Mouse (Mus musculus) midbrain, embryonic 14.5 days (tissue): Measurements from ENCODE around the gene 4930430F08Rik. TPM values are rescaled to one million over a fixed set of nuclear protein-coding genes. Genes with fewer than 3 reads are reported as not detected.
"Not testable (repeated sequence)": the region's sequence is repeated elsewhere in the genome, so short reads cannot be mapped to it uniquely, and the experiment has no call there.

ENCODE experiments used
- ATAC-seq: fragments of 200-750 bp; cut with Nextera tagmentation; 2 replicates; pipeline ENCODE4 v1.8.0; 2017; ENCODE audit warnings: moderate number of reproducible peaks, moderate library complexity; ENCODE audit not compliant: low FRiP score, low TSS enrichment
- DNase-seq: peaks from one replicate; pipeline ENCODE4 v3.0.0-alpha.2; 2015
- H3K27ac ChIP-seq: fragments of 300-500 bp; sonication (generic); replicated peaks from 2 replicates; pipeline ENCODE4 v1.5.1; 2014; ENCODE audit warnings: mild to moderate bottlenecking, low read depth, low read length, moderate library complexity
- H3K27me3 ChIP-seq: fragments of 300-500 bp; sonication (generic); 2 replicates; pipeline ENCODE4 v1.6.1; 2014; ENCODE audit warnings: low read length, control low read depth, mixed read lengths; ENCODE audit not compliant: control insufficient read depth, insufficient read depth
- H3K36me3 ChIP-seq: fragments of 300-500 bp; sonication (generic); 2 replicates; pipeline ENCODE4 v1.6.1; 2014; ENCODE audit warnings: low read length, control low read depth; ENCODE audit not compliant: control insufficient read depth, insufficient read depth
- H3K4me1 ChIP-seq: fragments of 300-500 bp; sonication (generic); 2 replicates; pipeline ENCODE4 v1.6.1; 2014; ENCODE audit warnings: mild to moderate bottlenecking, antibody characterized with exemption, low read length, control low read depth; ENCODE audit not compliant: control insufficient read depth, insufficient read depth
- H3K4me2 ChIP-seq: fragments of 300-500 bp; sonication (generic); 2 replicates; pipeline ENCODE4 v1.6.1; 2014; ENCODE audit warnings: mild to moderate bottlenecking, low read length, moderate library complexity
- H3K4me3 ChIP-seq: fragments of 300-500 bp; sonication (generic); replicated peaks from 2 replicates; pipeline ENCODE4 v1.5.1; 2014; ENCODE audit warnings: low read depth, low read length
- H3K9ac ChIP-seq: fragments of 300-500 bp; sonication (generic); replicated peaks from 2 replicates; pipeline ENCODE4 v1.6.1; 2014; ENCODE audit warnings: mild to moderate bottlenecking, low read length, moderate library complexity
- H3K9me3 ChIP-seq: fragments of 300-500 bp; sonication (generic); 2 replicates; pipeline ENCODE4 v1.6.1; 2016; ENCODE audit warnings: low read length, control low read depth, mixed read lengths; ENCODE audit not compliant: control insufficient read depth
- WGBS: fragments of 180-500 bp; shearing (Covaris S2); extraction: QIAGEN DNeasy Blood & Tissue Kit; methylation state at CpG from one replicate; pipeline ENCODE4 v1.1.7; 2014; 5-methylcytosine and 5-hydroxymethylcytosine counted together
- polyA plus RNA-seq: library from polyadenylated mRNA; unstranded; fragments of >200 nt; fragmentation: Nextera tagmentation; extraction: Ambion mirVana; gene quantifications from 2 replicates; pipeline ENCODE4 v1.2.1, GENCODE M21; 2014

The 4930430F08Rik gene
- polyA plus RNA-seq, 1 experiment from 2014 or later = 15.6 TPM

DNA sequence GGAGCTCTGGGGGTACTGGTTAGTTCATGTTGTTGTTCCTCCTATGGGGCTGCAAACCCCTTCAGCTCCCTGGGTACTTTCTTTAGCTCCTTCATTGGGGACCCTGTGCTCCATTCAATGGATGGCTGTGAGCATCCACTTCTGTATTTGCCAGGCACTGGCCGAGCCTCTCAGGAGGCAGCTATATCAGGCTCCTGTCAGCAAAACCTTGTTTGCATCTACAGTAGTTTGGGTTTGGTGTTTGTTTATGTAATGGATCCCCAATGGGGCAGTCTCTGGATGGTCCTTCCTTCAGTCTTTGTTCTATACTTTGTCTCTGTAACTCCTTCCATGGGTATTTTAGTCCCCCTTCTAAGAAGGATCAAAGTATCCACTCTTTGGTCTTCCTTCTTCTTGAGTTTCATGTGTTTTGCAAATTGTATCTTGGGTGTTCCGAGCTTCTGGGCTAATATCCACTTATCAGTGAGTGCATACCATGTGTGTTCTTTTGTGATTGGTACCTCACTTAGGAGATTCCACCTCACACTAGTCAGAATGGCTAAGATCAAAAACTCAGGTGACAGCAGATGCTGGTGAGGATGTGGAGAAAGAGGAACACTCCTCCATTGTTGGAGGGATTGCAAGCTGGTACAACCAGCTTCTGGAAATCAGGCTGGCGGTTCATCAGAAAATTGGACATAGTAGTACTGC, 29.9 kb downstream of the 4930430F08Rik start:
- ATAC-seq, H3K9me3 ChIP-seq, H3K4me1 ChIP-seq, H3K9ac ChIP-seq, DNase-seq, H3K4me2 ChIP-seq, H3K4me3 ChIP-seq, H3K27me3 ChIP-seq, H3K27ac ChIP-seq: not testable (repeated sequence)
- WGBS = 91% methylated on average over 3 of the region's 3 CpGs
- H3K36me3 ChIP-seq = peaks cover 35% of the 10 kb centered on the region

DNA sequence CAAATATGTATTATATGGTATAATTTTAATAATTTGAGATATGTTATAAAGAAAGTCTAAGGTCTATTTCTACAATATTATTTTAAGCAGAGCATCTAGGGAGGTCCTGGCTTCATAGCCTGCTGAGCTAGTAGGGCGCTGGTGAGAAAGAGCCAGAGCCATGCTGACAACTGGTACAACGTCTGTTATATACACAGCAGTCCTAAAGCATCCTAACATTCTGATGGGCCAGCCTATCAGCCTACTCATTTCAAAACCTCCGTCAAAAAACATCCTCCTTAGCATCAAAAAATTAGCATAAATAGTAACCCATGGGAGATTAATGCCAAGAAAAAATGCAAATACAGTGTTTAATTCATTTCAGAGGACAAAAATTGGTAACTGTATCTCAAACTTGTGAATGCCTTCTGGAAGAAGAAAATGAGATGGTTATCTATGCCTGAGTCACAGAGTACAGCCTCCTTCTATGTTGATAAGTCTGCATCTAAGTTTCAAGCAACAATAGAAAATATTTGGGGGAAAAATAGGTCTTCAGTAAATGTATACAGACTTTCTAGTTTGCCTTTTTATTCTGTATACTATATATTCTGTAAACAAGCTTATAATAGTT, 33.6 kb downstream of the 4930430F08Rik start:
- H3K4me3 ChIP-seq = no peak overlapping the region
- H3K4me2 ChIP-seq = no peak overlapping the region
- no peaks in the 10 kb centered on the region for H3K27me3 ChIP-seq
- no peak overlapping the region for H3K9ac ChIP-seq
- no peak overlapping the region for H3K27ac ChIP-seq
- WGBS = 53% methylated on average over 3 of the region's 3 CpGs
- no peaks in the 10 kb centered on the region for H3K9me3 ChIP-seq
- DNase-seq (peak; percentile 9), ATAC-seq (no peak)
- H3K4me1 ChIP-seq = no peaks in the 10 kb centered on the region
- H3K36me3 ChIP-seq = peaks cover 14% of the 10 kb centered on the region

GRCm38 (mm10) chr10:100524499-100525390, 65.5 kb downstream of the 4930430F08Rik start:
- no peak overlapping the region for H3K27ac ChIP-seq
- no peaks in the 10 kb centered on the region for H3K27me3 ChIP-seq
- H3K9ac ChIP-seq = no peak overlapping the region
- no peak overlapping the region for H3K4me2 ChIP-seq
- ATAC-seq (no peak), DNase-seq (no peak)
- H3K9me3 ChIP-seq = no peaks in the 10 kb centered on the region
- peaks cover 9% of the 10 kb centered on the region for H3K36me3 ChIP-seq
- no peaks in the 10 kb centered on the region for H3K4me1 ChIP-seq
- 94% methylated on average over 9 of the region's 9 CpGs for WGBS
- H3K4me3 ChIP-seq = no peak overlapping the region

GRCm38 (mm10) chr10:100522330-100522729, 67.9 kb downstream of the 4930430F08Rik start:
- ATAC-seq = no peak
- Histone ChIP-seq H3K36me3 (peaks cover 16% of the 10 kb centered on the region), H3K4me1 (no peaks in the 10 kb centered on the region), H3K4me3 (no peak overlapping the region), H3K9ac (no peak overlapping the region), H3K27me3 (no peaks in the 10 kb centered on the region), H3K9me3 (no peaks in the 10 kb centered on the region), H3K4me2 (no peak overlapping the region), H3K27ac (no peak overlapping the region)
- DNase-seq = no peak
- WGBS = 90% methylated on average over 9 of the region's 9 CpGs

Other genes starting within 250 kb of the 4930430F08Rik start
- not detected in 2 replicates for gene Gm4302, start 249.6 kb downstream of the 4930430F08Rik start, polyA plus RNA-seq
- gene Gm4303, start 244.5 kb downstream of the 4930430F08Rik start, polyA plus RNA-seq = not detected in 2 replicates
- not detected in 2 replicates for gene Gm4305, start 239.3 kb downstream of the 4930430F08Rik start, polyA plus RNA-seq
- not detected in 2 replicates for gene Gm4307, start 229.1 kb downstream of the 4930430F08Rik start, polyA plus RNA-seq
- not detected in 2 replicates for gene Gm4312, start 207.9 kb downstream of the 4930430F08Rik start, polyA plus RNA-seq
- 10.3 and 11.7 TPM in 2 replicates for gene Tmtc3, start 103.1 kb downstream of the 4930430F08Rik start, polyA plus RNA-seq
- gene Cep290, start 102.9 kb downstream of the 4930430F08Rik start, polyA plus RNA-seq = 7.4 TPM in 2 replicates
- gene 1700017N19Rik, start 61 bp upstream of the 4930430F08Rik start, polyA plus RNA-seq = 0.27 and 0.34 TPM in 2 replicates